Mouse (Mus musculus): ENCODE results near the gene Samm50. TPM values are rescaled to one million over a fixed set of nuclear protein-coding genes. Genes with fewer than 3 reads are reported as not detected.

Samm50 gene
- total and polyA plus RNA-seq, 3 experiments, result 55.3 to 132 (median 79.3) TPM

- TF ChIP-seq ZNF384 (IDR thresholded peaks at IDR 0.05; ENCODE audit: low read depth, low read length) (no peak), MAZ (IDR thresholded peaks at IDR 0.05; ENCODE audit: low read depth, low read length) (no peak)
- no peak overlapping the region for H3K4me3 ChIP-seq (replicated peaks in 1 of 3; ENCODE audit: low read depth in 2 of 3, low read length in 2 of 3, poor library complexity in 1 of 3)
These were observed 38.6 kb downstream of the Samm50 start for GRCm38 (mm10) chr15:84230661-84231060.

GRCm38 (mm10) chr15:84231113-84231712 lies 39.2 kb downstream of the Samm50 start:
- dilution Hi-C loops (cut with MboI; ENCODE audit: extremely low pct_ligation_motif_present, extremely low pct_unique_long_range_greater_than_20kb, low sequenced_read_pairs) (no loop called here), in situ Hi-C loops (cut with MboI; ENCODE audit: low pct_ligation_motif_present, low pct_unique_long_range_greater_than_20kb, low sequenced_read_pairs) (no loop called here)
- Histone ChIP-seq H3K4me3 (replicated peaks in 1 of 3; ENCODE audit: low read depth in 2 of 3, low read length in 2 of 3, poor library complexity in 1 of 3) (no peak overlapping the region), H3K9ac (ENCODE audit: insufficient read depth, low read depth) (no peak overlapping the region), H3K79me2 (replicated peaks; ENCODE audit: control insufficient read depth, extremely low read depth, insufficient read depth, poor library complexity, severe bottlenecking) (no peaks in the 10 kb centered on the region), H3K36me3 (replicated peaks in 1 of 2; ENCODE audit: control insufficient read depth in 1 of 2, insufficient read depth in 1 of 2, low read length in 1 of 2) (no peaks in the 10 kb centered on the region), H3K9me3 (replicated peaks; ENCODE audit: low read length) (peaks cover 2% of the 10 kb centered on the region), H3K27ac (ENCODE audit: insufficient read depth, low read depth) (no peak overlapping the region), H3K27me3 (replicated peaks) (peaks cover 2% of the 10 kb centered on the region), H3K4me1 (ENCODE audit: control insufficient read depth in 1 of 2, insufficient read depth in 2 of 2) (peaks cover 7 to 20% of the 10 kb centered on the region in 2 experiments), H3K4me2 (ENCODE audit: insufficient read depth, low read depth, poor library complexity, severe bottlenecking) (no peak overlapping the region)
- TF ChIP-seq E2F4 (IDR thresholded peaks at IDR 0.05; ENCODE audit: insufficient replicate concordance, low read depth, low read length) (no peak), IRF4 (IDR thresholded peaks at IDR 0.05; ENCODE audit: low read depth, low read length) (no peak), CHD2 (IDR thresholded peaks at IDR 0.05; ENCODE audit: low read length) (no peak), KAT2A (IDR thresholded peaks at IDR 0.05; ENCODE audit: insufficient replicate concordance, low read length) (no peak), ETS1 (conservative IDR thresholded peaks at IDR 0.05; ENCODE audit: low read depth, low read length) (no peak), MAFK (IDR thresholded peaks at IDR 0.05; ENCODE audit: insufficient replicate concordance, low read length) (no peak), USF2 (conservative IDR thresholded peaks at IDR 0.05; ENCODE audit: low read depth, low read length) (no peak), ZKSCAN1 (IDR thresholded peaks at IDR 0.05; ENCODE audit: borderline replicate concordance, low read depth, low read length) (no peak), JUND (conservative IDR thresholded peaks at IDR 0.05; ENCODE audit: low read depth, low read length) (no peak), ZMIZ1 (IDR thresholded peaks at IDR 0.05; ENCODE audit: low read depth, low read length) (no peak), SIN3A (IDR thresholded peaks at IDR 0.05; ENCODE audit: low read length) (no peak)
- DNase-seq (ENCODE audit: extremely low read depth), result no peak

More at GRCm38 (mm10) chr15:84230661-84231060, 38.6 kb downstream of the Samm50 start:
- Histone ChIP-seq H3K79me2 (replicated peaks; ENCODE audit: control insufficient read depth, extremely low read depth, insufficient read depth, poor library complexity, severe bottlenecking) (no peaks in the 10 kb centered on the region), H3K4me2 (ENCODE audit: insufficient read depth, low read depth, poor library complexity, severe bottlenecking) (no peak overlapping the region), H3K9me3 (replicated peaks; ENCODE audit: low read length) (peaks cover 2% of the 10 kb centered on the region), H3K9ac (ENCODE audit: insufficient read depth, low read depth) (no peak overlapping the region), H3K36me3 (replicated peaks in 1 of 2; ENCODE audit: control insufficient read depth in 1 of 2, insufficient read depth in 1 of 2, low read length in 1 of 2) (no peaks in the 10 kb centered on the region), H3K4me1 (ENCODE audit: control insufficient read depth in 1 of 2, insufficient read depth in 2 of 2) (peaks cover 2 to 14% of the 10 kb centered on the region in 2 experiments), H3K27me3 (replicated peaks) (peaks cover 2% of the 10 kb centered on the region), H3K27ac (ENCODE audit: insufficient read depth, low read depth) (no peak overlapping the region)
- no peak for DNase-seq (ENCODE audit: extremely low read depth)
- in situ Hi-C loops (cut with MboI; ENCODE audit: low pct_ligation_motif_present, low pct_unique_long_range_greater_than_20kb, low sequenced_read_pairs), result no loop called here
- dilution Hi-C loops (cut with MboI; ENCODE audit: extremely low pct_ligation_motif_present, extremely low pct_unique_long_range_greater_than_20kb, low sequenced_read_pairs), result no loop called here

Measured in CH12.LX (cell line).